Mouse (Mus musculus) hindbrain, postnatal 0 days (tissue): ENCODE data around the gene Tubal3. TPM values are rescaled to one million over a fixed set of nuclear protein-coding genes. Genes with fewer than 3 reads are reported as not detected.
A peak's percentile ranks its signal among the peaks of the same experiment; 100 is the strongest.
"Not testable (repeated sequence)": the region's sequence is repeated elsewhere in the genome, so short reads cannot be mapped to it uniquely, and the experiment has no call there.

ENCODE experiments used
- ATAC-seq: fragments of 200-750 bp; cut with Nextera tagmentation; 2 replicates; pipeline ENCODE4 v1.8.0; 2017; ENCODE audit warnings: mild to moderate bottlenecking, moderate TSS enrichment, moderate library complexity
- DNase-seq: peaks from one replicate; pipeline ENCODE4 v3.0.0-alpha.2; 2015; ENCODE audit warnings: low spot score
- H3K27ac ChIP-seq: fragments of 300-500 bp; sonication (generic); 2 replicates; pipeline ENCODE4 v1.5.1; 2014; ENCODE audit warnings: mild to moderate bottlenecking
- H3K27me3 ChIP-seq: fragments of 300-500 bp; sonication (generic); 2 replicates; pipeline ENCODE4 v1.6.1; 2014; ENCODE audit warnings: low read length, mixed read lengths; ENCODE audit not compliant: insufficient read depth
- H3K36me3 ChIP-seq: fragments of 300-500 bp; sonication (generic); 2 replicates; pipeline ENCODE4 v1.6.1; 2014; ENCODE audit warnings: low read length, mixed read lengths; ENCODE audit not compliant: insufficient read depth
- H3K4me1 ChIP-seq: fragments of 300-500 bp; sonication (generic); 2 replicates; pipeline ENCODE4 v1.6.1; 2014; ENCODE audit warnings: antibody characterized with exemption, low read length, mixed read lengths; ENCODE audit not compliant: insufficient read depth
- H3K4me2 ChIP-seq: fragments of 300-500 bp; sonication (generic); 2 replicates; pipeline ENCODE4 v1.6.1; 2014; ENCODE audit warnings: low read depth, mild to moderate bottlenecking, low read length, moderate library complexity, mixed read lengths
- H3K4me3 ChIP-seq: fragments of 300-500 bp; sonication (generic); 2 replicates; pipeline ENCODE4 v1.5.1; 2014; ENCODE audit warnings: low read length
- H3K9ac ChIP-seq: fragments of 300-500 bp; sonication (generic); replicated peaks from 2 replicates; pipeline ENCODE4 v1.6.1; 2014; ENCODE audit warnings: mild to moderate bottlenecking, low read length, moderate library complexity, mixed read lengths
- H3K9me3 ChIP-seq: fragments of 300-500 bp; sonication (generic); 2 replicates; pipeline ENCODE4 v1.6.1; 2016; ENCODE audit warnings: low read length, mixed read lengths
- CTCF ChIP-seq: IDR thresholded peaks from 2 replicates; pipeline ENCODE4 v1.5.1; 2016; ENCODE audit warnings: antibody characterized with exemption, control low read depth, low read depth
- WGBS: fragments of 180-500 bp; shearing (Covaris S2); extraction: QIAGEN DNeasy Blood & Tissue Kit; methylation state at CpG from one replicate; pipeline ENCODE4 v1.1.7; 2014; 5-methylcytosine and 5-hydroxymethylcytosine counted together
- polyA plus RNA-seq: library from polyadenylated mRNA; unstranded; fragments of >200 nt; fragmentation: Nextera tagmentation; extraction: Ambion mirVana; gene quantifications from 2 replicates; pipeline ENCODE4 v1.2.1, GENCODE M21; 2015
- total RNA-seq: library from RNA; depleted of rRNA; stranded (reverse); fragments of >200 nt; gene quantifications from 2 replicates; pipeline ENCODE4 v1.2.3, GENCODE M21; 2014

The Tubal3 gene
- total and polyA plus RNA-seq, 2 experiments from 2014 or later: not detected

GRCm38 (mm10) chr13:3895397-3895980, 22.6 kb upstream of the Tubal3 start:
- Histone ChIP-seq H3K9me3 (no peaks in the 10 kb centered on the region), H3K4me1 (no peaks in the 10 kb centered on the region), H3K27me3 (0 out of 2 replicates have a peak, but pooled peaks cover 8% of the 10 kb centered on the region), H3K4me3 (no peak overlapping the region), H3K27ac (no peak overlapping the region), H3K4me2 (no peak overlapping the region), H3K9ac (no peak overlapping the region), H3K36me3 (no peaks in the 10 kb centered on the region)
- no peak for TF ChIP-seq CTCF
- 83% methylated on average over 8 of the region's 8 CpGs for WGBS
- DNase-seq: no peak
- ATAC-seq: no peak

DNA sequence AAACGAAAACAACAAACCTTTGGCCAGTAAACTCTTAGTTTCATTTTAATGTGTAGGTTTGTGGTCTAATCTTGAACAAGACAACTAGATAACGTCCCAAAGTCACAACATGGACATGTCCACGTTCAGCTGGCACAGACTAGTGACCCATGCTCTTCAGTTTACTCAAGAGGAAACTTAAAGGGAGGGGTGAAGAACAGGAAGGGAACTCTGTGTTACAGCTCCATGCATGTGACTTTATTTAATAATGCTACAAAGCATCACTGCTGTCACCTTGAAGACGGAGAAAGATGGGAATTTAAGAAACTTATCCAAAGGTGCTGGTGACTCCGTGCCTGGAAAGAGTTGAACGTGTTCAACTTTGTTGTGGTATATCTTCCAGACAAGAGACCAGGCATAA, 22.0 kb upstream of the Tubal3 start:
- no peak for ATAC-seq
- Histone ChIP-seq H3K9me3 (no peaks in the 10 kb centered on the region), H3K4me1 (no peaks in the 10 kb centered on the region), H3K27me3 (0 out of 2 replicates have a peak, but pooled peaks cover 8% of the 10 kb centered on the region), H3K9ac (no peak overlapping the region), H3K36me3 (no peaks in the 10 kb centered on the region), H3K4me3 (no peak overlapping the region), H3K27ac (no peak overlapping the region), H3K4me2 (no peak overlapping the region)
- no peak for TF ChIP-seq CTCF
- no peak for DNase-seq
- 93% methylated on average over 6 of the region's 6 CpGs for WGBS

DNA sequence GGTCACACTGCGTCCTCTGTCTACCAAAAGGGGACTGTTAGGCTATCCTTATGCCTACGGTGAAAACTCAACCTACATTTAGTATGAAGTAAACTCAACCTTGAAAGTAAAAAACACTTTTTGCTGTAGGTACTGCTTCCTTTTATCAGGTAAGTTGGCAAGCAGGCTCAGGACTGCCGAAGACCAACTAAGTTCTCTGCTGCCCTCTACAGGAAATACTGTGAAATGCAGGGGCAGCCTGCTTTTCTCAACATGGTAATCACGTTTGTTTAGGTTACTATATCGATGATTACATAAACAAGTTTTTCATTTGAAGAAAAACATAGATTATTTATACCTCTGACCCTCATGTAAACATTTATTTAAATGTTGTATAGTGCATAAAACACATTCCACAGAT, 21.2 kb upstream of the Tubal3 start:
- TF ChIP-seq CTCF: peak; percentile 95
- WGBS: 37% methylated on average over 5 of the region's 5 CpGs
- ATAC-seq (0 out of 2 replicates have a peak, but pooled peaks have one; percentile 31), DNase-seq (peak; percentile 88)
- Histone ChIP-seq H3K9ac (no peak overlapping the region), H3K36me3 (no peaks in the 10 kb centered on the region), H3K27me3 (0 out of 2 replicates have a peak, but pooled peaks cover 7% of the 10 kb centered on the region), H3K27ac (no peak overlapping the region), H3K9me3 (no peaks in the 10 kb centered on the region), H3K4me2 (no peak overlapping the region), H3K4me3 (no peak overlapping the region), H3K4me1 (no peaks in the 10 kb centered on the region)

DNA sequence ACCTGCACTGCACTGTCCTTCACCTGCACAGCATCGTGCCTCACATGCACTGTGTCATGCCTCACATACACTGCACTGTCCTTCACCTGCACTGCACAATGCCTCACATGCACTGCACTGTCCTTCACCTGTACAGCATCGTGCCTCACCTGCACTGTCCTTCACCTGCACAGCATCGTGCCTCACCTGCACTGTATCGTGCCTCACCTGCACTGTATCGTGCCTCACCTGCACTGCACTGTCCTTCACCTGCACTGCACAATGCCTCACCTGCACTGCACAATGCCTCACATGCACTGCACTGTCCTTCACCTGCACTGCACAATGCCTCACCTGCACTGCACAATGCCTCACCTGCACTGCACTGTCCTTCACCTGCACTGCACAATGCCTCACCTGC, 19.9 kb upstream of the Tubal3 start:
- H3K4me3 ChIP-seq, H3K9me3 ChIP-seq, ATAC-seq, H3K36me3 ChIP-seq, H3K27me3 ChIP-seq, H3K9ac ChIP-seq, H3K27ac ChIP-seq, DNase-seq, H3K4me1 ChIP-seq, H3K4me2 ChIP-seq: not testable (repeated sequence)
- 97% methylated on average over 5 of the region's 5 CpGs for WGBS

DNA sequence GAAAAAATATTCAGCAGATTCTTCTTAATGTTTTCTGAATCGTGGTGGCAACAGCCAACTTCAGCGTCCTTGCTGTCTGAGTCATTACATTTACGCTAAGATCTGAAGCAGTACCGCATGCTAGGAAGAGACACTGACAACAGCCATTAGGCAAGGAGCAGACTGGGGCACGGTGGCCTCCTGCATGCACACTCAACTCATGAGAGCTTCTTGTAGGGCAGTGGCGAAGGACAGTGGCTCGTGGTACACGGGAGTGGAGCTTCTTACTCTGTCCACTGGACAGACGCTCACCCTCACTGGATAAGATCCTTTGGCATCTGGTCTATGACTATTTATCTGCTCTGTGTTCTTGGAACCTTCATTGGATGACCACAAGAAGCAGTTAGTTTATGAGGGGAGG, 18.8 kb upstream of the Tubal3 start:
- Histone ChIP-seq H3K27ac (no peak overlapping the region), H3K4me3 (no peak overlapping the region), H3K36me3 (no peaks in the 10 kb centered on the region), H3K27me3 (no peaks in the 10 kb centered on the region), H3K4me2 (no peak overlapping the region), H3K9me3 (no peaks in the 10 kb centered on the region), H3K9ac (no peak overlapping the region), H3K4me1 (no peaks in the 10 kb centered on the region)
- no peak for ATAC-seq
- 90% methylated on average over 9 of the region's 9 CpGs for WGBS
- DNase-seq: no peak
- no peak for TF ChIP-seq CTCF

GRCm38 (mm10) chr13:3907151-3907696, 10.8 kb upstream of the Tubal3 start:
- Histone ChIP-seq H3K4me1 (no peaks in the 10 kb centered on the region), H3K4me3 (no peak overlapping the region), H3K4me2 (no peak overlapping the region), H3K9me3 (no peaks in the 10 kb centered on the region), H3K36me3 (no peaks in the 10 kb centered on the region), H3K27ac (no peak overlapping the region), H3K27me3 (no peaks in the 10 kb centered on the region), H3K9ac (no peak overlapping the region)
- DNase-seq (no peak), ATAC-seq (no peak)
- 88% methylated on average over 6 of the region's 6 CpGs for WGBS
- no peak for TF ChIP-seq CTCF

- ATAC-seq: no peak
- TF ChIP-seq CTCF: no peak
- Histone ChIP-seq H3K9me3 (no peaks in the 10 kb centered on the region), H3K4me2 (no peak overlapping the region), H3K4me3 (no peak overlapping the region), H3K27me3 (no peaks in the 10 kb centered on the region), H3K9ac (no peak overlapping the region), H3K36me3 (no peaks in the 10 kb centered on the region), H3K4me1 (no peaks in the 10 kb centered on the region), H3K27ac (no peak overlapping the region)
- 90% methylated on average over 4 of the region's 4 CpGs for WGBS
- DNase-seq: no peak
These were observed 9.8 kb upstream of the Tubal3 start for GRCm38 (mm10) chr13:3908262-3908661.
